Mouse (Mus musculus) adrenal gland, adult 2 months (tissue): Measurements from ENCODE around the gene Samm50. TPM values are rescaled to one million over a fixed set of nuclear protein-coding genes. Genes with fewer than 3 reads are reported as not detected.

ENCODE experiments used
- DNase-seq: peaks from one replicate; pipeline ENCODE4 v3.0.0; 2021
- polyA plus RNA-seq: library from polyadenylated mRNA; depleted of rRNA; stranded (reverse); fragments of >200 nt; gene quantifications from 2 replicates; pipeline ENCODE4 v1.2.3, GENCODE M21; 2012
- total RNA-seq, 2 experiments: library from RNA; stranded (reverse); gene quantifications; 2 replicates each; pipeline ENCODE4 v1.2.3; 2021

The Samm50 gene
- total and polyA plus RNA-seq, 3 experiments, result 15.8 to 159 (median 115) TPM

DNA sequence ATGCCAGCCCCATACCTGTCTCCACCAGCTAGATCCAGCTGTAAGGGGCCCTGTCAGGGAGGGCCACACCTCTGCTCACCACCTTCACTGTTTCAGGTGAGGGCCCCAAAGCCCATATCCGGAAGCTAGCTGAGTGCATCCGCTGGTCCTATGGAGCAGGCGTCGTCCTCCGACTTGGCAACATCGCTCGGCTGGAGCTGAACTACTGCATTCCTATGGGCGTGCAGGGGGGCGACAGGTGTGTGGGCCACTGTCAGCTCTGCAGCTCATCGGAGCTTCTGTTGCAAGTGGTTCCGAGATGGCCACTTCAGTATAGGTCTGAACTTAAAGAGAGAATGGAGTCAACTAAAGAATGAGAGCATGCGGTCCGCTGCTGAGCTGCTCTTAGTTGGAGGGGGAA lies 18.9 kb downstream of the Samm50 start:
- DNase-seq, result no peak

DNA sequence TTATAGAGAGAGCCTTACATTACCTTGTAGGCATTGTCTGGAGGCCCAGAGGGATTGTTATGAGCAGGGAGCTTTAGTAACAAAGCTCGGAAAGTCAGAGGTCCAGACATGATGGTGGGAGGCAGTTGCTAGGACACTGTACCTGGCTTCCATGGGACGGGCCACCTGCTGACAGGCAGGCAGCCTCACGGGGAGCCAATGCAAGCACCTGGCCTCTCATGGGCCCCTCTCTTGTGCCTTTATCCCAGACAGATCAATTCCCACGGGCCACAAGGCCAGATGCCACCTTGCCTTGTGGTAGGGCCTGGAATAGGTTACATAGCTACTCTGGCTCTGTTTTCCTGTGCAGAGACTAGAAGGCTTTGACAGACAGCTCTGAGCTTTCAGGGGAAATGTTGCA lies 19.5 kb downstream of the Samm50 start:
- DNase-seq, result no peak

DNA sequence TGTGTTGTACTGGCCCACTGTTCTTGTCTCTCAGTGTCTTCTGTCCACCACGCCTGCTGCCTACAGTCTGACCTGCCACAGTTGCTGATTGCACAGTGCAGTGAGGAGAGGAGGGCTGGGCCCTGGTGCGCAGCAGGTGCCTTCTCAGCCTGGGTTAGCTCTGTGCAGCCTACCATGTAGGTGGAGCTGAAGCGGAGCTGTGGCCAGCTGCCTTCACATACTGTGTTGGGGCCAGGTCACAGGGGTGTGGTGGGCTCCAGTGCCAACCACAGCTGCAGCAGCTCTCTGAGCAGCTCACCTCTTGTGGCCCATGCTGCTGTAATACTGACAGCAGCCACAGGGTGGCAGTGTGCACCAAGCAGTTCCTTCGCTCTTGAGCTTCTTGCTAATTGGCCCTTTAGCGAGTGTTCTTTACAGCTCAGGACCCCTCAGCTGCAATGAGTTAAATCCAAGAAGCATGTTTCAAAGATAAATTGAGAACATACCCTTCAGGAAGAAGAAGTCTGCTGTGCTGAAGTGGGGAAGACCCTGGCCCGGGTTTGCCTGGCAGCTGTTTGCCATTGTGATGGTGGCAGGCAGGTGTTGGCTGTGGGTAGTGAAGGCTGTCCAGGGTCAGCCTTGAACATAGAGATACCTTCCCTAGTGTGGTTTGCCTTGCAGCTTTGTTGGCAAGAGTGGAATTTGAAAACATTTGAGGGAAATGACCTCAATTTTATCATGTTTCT lies 20.2 kb downstream of the Samm50 start:
- peak; percentile 83 for DNase-seq

DNA sequence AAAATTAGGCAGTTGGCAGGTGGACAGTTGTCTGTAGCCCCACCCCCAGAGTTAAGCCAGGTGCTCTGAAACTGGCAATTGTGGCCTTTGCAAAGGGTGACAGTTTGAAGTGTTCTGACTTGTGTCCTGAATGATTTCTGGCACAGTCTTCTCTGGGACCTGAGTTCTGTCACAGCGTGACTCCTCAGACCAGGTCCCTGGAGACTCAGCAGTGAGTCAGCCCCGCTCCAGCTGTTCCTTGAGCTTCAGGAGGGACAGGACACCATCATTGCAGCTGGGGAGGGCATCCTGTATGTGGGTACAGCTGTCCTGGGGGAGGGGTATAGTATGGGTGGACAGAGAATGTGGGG lies 20.7 kb downstream of the Samm50 start:
- peak; percentile 76 for DNase-seq

DNA sequence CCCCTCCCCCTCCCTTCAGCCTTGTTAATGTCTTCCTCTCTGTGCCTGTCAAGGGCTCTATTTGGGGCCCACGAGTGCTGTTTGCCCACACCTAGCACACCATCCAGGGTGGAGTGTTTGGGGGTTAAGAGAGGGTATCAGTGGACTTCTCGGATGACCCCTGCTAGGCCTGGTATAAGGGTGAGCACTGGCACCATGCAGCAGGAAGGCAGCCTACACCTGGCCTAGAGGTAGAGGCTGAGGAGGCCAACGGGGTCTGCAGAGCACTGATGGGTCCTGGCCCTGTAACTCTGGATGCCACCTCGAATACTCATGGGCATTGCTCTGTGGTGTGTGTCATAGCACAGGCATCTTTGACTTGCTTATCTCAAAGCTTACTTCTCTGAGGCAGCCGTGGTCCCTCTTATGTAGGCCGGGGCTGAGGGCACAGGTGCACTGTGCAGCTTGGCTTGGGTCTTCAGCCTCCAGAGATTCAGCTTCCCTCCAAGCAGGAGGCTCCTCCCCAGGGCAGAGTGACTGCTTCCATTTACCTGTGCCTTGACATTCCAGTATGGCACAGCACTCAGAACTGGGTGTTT lies 21.2 kb downstream of the Samm50 start:
- DNase-seq, result no peak

DNA sequence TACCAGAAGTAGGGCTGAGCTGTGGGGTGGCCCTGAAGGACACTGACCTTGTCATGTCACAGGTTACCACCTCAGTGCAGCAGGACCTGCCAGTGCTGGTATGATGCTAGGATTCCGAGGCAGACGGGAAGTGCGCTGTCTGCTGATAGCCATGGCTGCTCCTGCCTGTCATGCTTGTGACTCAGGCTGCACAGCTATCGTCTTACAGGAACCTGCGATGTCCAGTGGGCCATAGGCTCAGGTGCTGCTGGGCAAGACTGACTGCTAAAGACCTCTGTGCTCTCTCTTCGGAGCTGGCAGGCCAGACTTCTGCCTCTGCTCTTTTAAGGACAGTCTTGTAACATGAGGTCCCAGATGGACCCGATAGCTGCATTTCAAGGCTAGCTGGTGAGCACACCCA lies 22.4 kb downstream of the Samm50 start:
- DNase-seq, result no peak

DNA sequence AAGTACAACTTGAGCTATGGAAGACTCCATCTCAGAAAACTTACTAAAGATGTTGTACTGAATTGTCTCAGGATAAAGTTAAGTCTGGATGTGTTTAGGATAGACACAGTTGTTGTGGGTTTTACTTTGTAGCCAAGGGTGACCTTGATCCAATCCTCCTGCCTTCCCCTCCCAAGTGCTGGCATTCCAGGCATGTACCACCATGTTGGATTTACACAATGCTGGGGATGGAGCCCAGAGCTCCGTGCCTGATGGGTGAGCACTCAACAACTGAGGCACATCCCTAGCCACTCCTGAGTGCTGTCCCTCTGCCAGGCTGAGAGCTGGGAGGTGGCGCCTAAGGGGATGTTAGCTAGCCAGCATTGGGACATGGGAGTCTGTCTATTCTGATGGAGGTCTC lies 23.2 kb downstream of the Samm50 start:
- no peak for DNase-seq

DNA sequence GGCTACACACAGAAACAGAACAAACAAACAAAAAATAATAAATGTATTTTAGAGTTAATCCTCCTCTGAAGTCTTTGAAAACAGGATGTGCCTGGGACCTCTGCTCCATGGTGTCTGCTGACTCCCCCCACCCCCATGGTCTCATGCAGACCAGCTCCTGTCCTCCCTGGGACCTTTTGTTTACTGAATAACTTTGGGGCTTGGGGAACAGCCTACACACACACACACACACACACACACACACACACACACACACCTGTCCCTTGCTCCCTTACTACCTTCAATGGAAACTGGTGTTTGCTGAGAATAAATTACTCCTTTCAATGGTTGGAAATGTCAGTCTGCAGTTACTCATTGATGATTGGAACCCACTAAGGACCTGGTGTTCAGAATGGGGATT lies 24.0 kb downstream of the Samm50 start:
- no peak for DNase-seq

DNA sequence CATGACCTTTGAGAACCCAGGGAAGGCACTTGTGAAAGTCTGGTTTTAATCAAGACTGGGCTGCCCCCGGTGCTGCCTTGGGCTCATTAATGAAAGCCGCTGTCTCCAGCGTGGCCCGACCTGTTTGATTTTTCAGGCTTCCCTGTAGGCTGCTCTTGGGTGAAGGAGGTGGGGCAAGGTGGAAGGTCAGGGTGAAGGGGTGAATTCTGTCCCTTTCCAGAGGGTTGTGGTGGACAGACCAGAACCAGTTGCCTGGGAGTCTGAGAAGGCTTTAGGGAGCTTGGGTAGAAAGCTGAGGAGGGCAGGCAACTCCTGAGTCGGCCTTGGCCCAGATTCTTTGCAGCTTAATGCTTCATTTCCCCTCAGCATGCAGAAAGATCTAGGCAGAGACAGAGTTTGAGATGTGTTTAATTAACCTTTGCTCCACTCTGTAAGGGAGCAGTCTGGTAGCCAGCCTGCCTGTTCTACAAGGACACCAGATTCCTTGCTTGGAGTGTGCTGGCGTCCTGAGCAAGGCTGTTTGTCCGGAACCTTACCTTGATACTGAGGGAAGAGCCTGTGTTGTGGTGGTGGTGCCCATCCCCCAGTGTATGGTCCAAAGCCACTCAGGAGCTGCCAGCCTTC lies 24.5 kb downstream of the Samm50 start:
- DNase-seq, result peak; percentile 74

DNA sequence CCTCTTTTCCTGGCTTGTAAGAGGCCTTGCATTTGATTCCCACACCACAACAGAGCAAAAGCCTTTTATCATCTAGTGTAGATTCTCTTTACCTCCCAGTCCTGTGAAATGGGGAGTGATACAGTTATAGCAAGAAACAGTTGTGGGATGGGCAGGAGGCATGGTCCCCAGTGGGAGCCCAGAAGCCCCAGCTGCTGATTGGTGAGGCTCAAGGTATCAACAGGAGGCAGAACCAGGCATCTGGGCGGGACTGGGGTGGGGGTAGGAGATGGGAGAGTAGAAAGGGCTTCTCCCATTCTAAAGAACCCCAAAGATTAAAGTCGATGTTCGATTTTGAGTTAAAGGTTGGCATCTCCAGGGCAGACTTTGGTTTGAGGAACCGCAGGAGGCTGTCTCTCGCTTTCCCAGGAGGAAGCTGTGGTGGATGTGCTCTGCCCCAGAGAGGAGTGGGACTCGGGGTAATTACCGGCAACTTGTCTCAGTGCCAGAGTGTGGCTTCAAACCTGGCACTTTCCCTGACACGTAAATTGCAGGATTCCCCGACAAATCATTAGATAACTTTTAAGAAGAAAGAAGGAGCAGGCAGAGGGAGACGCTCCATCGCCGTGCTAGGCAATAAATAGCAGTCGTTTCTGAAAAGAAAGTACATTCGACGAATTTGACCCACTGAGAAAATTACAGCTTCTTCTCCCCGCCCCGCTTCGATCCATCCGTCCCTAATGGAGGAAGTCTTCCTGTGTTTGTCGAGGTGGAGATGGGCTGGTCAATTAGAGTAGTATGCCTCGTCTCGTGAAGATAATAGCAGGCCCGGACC lies 26.1 kb downstream of the Samm50 start:
- DNase-seq, result no peak

DNA sequence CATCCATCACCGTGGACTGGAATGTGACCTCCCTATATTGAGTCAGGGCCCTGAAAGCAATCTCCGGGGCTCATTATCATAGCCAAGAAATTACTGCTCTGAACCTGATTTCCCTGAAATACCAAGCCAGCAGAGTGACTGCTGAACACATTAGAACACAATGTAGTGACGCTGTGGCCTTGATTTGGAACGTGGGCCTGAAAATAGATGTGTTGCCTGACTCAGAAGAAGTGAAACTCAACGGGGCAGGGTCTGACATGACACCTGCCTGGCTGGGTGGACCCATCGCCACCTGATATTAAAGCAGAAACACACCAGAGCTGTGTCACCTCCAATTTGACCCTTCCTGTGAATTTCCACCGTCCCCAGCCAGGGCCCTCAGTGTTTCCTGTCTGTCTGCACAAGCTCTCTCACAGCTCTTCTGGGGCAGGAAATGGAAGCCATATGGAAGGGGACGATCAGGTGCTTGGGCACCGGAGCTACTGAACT lies 26.8 kb downstream of the Samm50 start:
- DNase-seq, result peak; percentile 52

DNA sequence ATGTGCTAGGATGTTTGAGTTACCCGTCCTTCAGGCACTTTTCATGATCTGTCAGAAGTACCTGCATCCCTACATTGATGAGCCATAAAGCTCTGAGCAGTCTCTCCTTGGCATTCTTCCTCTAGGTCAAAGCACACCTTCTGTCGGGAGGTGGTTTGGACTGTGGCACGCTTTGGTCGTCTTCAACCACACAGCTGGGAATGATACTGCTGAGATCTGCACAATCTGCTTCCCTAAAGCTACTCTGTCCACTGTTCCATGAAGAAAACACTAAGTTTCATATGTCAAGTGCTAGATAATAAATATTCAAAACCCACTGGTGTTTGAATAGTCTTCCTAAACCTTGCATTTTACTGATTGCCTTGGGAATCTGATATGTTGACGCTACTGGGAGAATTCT lies 29.5 kb downstream of the Samm50 start:
- DNase-seq, result no peak

DNA sequence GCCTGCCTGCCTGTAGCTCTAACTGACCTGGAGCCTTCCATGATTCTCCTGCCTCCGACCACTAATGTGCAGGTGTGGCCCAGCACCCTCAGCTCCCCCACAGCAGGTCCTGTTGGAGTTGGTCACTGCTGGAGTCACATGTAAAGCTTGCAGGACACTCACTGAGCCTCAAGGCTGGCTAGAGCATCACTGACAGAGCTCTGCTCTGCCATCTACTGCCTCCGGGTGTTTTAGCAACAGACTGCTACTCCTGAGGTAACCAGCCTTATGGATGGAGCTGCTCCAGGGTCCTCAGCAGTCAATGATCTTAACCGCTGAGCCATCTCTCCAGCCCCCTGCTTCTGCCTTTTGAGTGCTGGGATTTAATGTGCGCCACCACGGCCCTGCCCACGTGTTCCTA lies 31.4 kb downstream of the Samm50 start:
- no peak for DNase-seq

DNA sequence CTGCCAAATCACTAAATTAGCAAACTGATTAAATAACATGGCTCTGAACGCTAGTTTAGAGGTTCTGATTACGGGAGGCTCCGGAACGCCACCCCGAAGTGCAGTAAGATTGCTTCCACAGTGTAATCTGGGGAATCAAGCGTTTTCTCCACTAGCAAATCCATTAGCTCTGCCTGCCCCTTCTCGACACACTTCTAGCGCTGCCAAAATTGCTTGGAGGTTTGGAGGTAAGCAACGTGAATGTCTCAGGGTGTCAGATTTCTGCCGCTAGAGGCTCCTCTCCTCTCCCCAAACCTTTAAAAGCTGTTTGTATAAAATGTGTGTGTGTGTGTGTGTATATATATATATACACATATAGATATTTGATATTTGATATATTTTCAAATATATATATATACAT lies 32.7 kb downstream of the Samm50 start:
- DNase-seq, result no peak

DNA sequence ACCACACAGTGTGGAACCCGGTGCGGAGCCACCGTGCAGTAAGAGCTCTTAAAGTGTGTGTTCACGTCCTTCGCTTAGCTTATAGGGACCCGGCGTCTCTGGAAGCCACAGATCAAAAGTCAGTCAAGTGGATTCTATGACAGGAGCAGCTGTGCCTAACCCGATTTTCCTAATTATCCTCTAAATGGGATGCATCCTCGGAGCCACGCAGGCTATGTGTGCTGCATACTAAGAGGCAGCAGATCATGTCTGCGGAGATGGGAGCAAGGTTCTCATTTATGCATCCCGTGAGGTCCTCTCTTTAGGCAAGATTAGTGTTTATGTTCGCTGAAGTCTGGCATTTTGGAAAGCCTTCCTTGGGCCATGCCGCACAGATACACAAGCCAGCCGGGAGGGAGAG lies 34.9 kb downstream of the Samm50 start:
- DNase-seq, result no peak

DNA sequence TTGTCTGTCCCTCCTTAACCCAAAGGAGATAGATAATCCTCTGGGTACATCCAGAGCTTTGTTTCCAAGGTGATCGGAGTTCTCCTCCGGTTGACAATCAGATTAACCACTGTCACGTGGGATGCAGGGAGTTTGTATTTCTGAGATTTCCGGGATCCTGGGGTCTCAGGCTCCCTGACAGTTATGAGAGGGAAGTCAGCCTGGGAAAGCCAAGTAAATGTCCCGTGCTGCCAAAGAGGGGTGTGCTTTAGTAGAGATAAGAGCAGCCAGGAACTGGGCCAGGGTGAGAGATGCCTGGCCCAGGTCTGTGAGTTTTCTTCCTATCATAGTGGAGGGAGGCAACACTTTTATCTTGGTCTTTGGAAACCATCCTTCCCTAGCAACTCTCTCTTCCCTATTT lies 38.6 kb downstream of the Samm50 start:
- no peak for DNase-seq

DNA sequence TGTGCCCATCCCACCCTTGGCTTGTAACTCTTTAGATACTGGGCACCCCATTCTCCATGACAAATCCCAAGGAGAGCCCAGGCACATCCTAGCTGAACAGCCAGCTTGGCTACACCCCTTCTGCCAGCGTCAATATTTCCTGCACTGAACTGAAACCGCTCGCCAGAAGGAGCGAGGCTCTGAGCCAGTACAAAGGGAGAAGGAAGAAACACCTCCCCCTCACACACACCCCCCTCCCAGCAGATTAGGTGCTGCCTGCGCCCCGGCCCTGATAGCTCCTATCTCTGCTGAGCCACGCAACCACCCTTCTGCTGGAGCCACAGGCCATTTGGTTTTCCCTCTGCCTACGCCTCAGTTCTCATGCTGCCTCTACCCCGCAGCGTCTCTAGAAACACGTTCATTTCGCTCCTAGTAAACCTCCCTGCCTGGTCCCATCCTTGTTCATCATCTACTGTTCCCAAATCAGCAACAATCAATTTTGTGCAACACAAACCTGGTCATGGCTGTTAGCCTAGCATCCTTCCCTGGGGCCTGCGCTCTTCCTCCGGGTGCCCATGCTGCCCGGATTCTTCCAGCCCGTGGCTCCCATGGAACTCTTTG lies 39.2 kb downstream of the Samm50 start:
- DNase-seq, result peak; percentile 49

DNA sequence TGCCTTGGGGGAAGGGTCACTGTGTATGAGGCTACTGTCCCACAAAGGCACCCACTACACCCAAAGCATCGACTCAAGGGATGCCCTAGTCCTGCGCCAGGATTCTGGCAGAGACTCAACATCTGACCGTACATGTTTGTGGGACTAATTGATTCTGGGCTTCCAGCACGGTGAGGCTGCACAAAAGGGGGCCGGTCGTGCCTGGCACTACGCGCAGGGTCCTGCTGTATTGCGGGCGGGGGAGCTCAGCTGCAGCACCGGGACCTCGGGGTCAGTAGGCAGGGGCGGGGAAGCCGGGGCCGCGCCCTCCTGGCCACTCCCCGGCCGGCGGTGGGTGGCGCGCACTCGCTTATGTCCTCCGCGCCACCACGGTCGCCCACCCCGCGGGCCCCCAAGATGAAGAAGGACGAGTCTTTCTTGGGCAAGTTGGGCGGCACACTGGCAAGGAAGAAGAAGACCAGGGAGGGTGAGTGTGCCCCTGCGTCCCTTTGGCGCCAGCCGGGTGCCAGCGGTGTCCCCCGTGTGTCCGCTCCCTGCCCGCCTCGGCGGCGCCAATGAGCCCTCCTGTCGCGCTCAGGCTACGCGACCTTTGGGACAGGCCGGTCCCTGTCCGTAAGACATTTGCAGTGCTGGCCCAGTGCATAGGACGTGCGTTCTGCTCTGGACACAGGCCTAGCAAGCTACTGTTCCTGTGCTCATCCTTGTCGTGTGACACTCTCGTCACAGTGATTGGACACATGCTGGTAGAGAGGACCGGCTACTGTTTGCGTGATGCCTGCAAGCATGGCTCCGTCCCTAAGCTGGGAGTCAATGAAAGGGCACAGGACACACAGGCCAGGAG lies 39.9 kb downstream of the Samm50 start, which contains the start of gene Parvb:
Gene Parvb, plus strand, starts transcription at position 323 of the 841 bp plus-strand sequence.
- DNase-seq, result peak; percentile 84

DNA sequence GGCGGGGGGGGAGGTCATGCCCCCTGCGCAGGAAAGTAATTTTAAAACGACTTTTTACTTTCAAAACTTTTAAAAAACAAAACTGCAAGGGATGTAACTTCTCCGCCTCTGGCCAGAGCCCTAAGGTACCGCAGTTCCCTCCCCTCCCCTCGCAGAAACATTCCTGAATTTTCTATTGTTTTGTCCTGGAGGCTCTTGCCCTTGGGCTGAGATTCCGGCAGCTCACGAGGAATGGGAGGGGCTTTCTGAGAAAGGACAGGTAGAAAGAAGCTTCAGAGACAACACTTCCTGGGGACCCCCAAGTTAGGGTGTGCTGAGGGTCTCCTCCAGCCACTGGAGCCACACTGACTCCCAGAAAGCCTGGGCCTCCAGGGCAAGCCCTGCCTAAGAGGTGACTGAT lies 40.6 kb downstream of the Samm50 start:
- DNase-seq, result no peak

DNA sequence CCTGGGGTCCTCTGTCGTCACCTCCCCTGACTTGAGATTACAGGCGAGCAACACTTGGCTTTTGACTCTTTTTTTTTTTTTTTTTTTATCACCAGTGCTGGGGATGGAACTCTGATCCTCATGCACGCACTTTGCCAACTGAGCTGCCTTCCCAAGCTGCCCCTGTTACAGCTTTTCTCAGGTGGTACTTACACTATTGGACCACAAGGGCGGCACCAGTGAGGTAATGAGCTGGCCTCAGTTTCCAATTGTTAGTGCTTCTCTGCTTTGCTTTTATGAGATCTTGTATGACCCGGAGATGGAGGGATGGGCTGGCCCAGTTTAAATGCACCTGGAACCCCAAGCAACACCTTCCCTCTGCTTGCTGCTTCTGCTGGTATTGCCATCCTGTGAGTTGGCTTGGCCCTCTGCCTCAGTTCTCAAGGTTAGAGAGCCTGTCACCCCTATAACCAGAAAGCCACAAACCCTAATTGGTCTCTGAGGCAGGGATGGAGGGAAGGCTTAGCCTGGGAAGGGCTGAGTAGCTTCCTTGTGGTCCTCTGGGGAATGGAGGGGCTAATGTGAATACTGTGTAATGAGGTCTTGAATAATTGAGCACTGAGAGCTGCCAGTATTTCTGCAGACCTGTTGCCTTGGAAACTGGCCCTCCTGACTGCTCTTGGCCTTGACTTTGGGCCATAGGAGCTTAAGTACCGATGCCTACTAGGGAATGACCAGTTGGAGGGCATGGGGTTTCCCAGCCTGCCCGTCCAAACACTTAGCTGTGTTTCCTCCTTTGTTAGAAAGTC lies 42.9 kb downstream of the Samm50 start:
- DNase-seq, result peak; percentile 27
